Mouse (Mus musculus): ENCODE results near the gene Ifit2. TPM values are rescaled to one million over a fixed set of nuclear protein-coding genes. Genes with fewer than 3 reads are reported as not detected.

Ifit2 gene
- polyA plus RNA-seq, 1 experiment from 2014 or later: 2.5 TPM

DNA sequence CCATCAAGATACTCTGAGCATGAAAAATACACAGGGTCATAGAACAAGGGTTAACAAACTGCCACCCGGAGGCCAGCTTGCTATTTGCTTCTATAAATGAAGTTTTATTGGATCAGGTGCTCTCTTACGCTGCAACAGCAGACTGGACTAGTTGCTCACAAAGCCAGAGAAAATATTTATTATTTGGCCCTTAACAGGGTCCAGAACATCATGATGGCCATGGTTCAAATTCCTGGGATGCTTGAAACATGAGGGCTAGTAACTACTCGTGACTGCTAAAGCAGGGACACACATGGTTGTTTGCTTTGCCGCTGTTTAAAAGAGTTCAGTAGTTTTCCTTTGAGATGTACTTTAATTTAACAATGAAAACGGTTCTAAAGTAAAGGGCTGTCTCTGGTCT lies 1.5 kb downstream of the Ifit2 start:
- ATAC-seq (ENCODE audit: low FRiP score, low TSS enrichment) (no peak), DNase-seq (ENCODE audit: low spot score) (no peak)
- no peaks in the 10 kb centered on the region for H3K27me3 ChIP-seq (ENCODE audit: control insufficient read depth, insufficient read depth, low read length)

DNA sequence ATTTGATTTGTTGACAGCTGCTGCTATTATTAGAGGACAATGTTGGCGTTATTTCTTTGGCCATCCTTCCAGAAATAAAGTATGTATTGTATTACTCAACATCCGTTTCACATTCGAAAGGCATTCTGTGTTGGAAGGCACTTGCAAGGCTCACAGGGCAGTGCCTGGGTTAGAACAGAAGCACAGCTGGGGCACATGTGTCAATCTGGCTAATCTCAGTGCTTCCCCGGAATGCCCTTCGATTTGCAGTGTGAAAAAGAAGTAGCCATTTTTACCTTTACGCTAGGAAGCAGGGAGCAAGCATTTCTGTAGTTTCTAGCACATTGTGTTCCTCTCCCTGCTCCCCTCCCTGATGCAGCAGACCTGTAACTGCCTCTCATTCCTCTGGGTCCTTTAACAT lies 2.5 kb downstream of the Ifit2 start:
- Histone ChIP-seq H3K9me3 (ENCODE audit: control insufficient read depth, low read length) (no peaks in the 10 kb centered on the region), H3K4me3 (ENCODE audit: low read depth, low read length) (no peak overlapping the region), H3K36me3 (ENCODE audit: control insufficient read depth, insufficient read depth, low read length) (no peaks in the 10 kb centered on the region), H3K4me1 (replicated peaks; ENCODE audit: control insufficient read depth, insufficient read depth) (no peaks in the 10 kb centered on the region), H3K27ac (replicated peaks) (peak overlapping the region; percentile 53), H3K4me2 (replicated peaks; ENCODE audit: low read depth) (no peak overlapping the region), H3K9ac (ENCODE audit: low read length) (no peak overlapping the region), H3K27me3 (ENCODE audit: control insufficient read depth, insufficient read depth, low read length) (no peaks in the 10 kb centered on the region)
- no peak for TF ChIP-seq EP300 (optimal IDR thresholded peaks at IDR 0.05)
- no peak for TF ChIP-seq CTCF (IDR thresholded peaks at IDR 0.05; ENCODE audit: low read depth)
- no peak for DNase-seq (ENCODE audit: low spot score)
- 40% methylated on average over 6 of the region's 6 CpGs for WGBS
- ATAC-seq (ENCODE audit: low FRiP score, low TSS enrichment): no peak

More for the DNA sequence above, 1.5 kb downstream of the Ifit2 start:
- H3K4me1 ChIP-seq (replicated peaks; ENCODE audit: control insufficient read depth, insufficient read depth): no peaks in the 10 kb centered on the region
- no peaks in the 10 kb centered on the region for H3K9me3 ChIP-seq (ENCODE audit: control insufficient read depth, low read length)
- TF ChIP-seq CTCF (IDR thresholded peaks at IDR 0.05; ENCODE audit: low read depth) (no peak), EP300 (optimal IDR thresholded peaks at IDR 0.05) (no peak)
- no peak overlapping the region for H3K4me2 ChIP-seq (replicated peaks; ENCODE audit: low read depth)
- H3K4me3 ChIP-seq (ENCODE audit: low read depth, low read length): 0 out of 2 replicates have a peak overlapping the region, but pooled peaks have one; percentile 1
- H3K36me3 ChIP-seq (ENCODE audit: control insufficient read depth, insufficient read depth, low read length): no peaks in the 10 kb centered on the region
- WGBS: 26% methylated on average over 5 of the region's 5 CpGs
- H3K9ac ChIP-seq (ENCODE audit: low read length): no peak overlapping the region
- 0 out of 2 replicates have a peak overlapping the region, but pooled peaks have one; percentile 1 for H3K27ac ChIP-seq (replicated peaks)

DNA sequence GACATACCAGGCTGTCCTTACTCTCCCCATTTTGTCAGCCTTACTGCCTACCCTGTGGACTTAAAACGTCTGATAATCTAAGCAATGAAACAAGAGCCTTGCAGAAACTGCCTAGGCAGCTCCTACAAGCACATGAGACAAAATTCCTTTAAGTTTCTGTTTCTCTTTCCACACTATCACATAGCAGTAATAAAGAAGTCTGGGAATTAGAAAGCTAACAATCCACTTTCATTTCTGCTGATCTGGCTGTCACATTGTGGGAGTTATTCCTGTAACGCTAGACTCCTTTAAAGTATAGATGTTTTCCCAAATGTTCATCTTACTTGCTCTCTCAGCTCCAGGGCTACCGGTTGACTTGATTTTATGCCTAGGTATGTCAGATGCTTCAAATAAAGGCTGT lies 3.0 kb downstream of the Ifit2 start:
- DNase-seq (ENCODE audit: low spot score) (no peak), ATAC-seq (ENCODE audit: low FRiP score, low TSS enrichment) (no peak)
- H3K36me3 ChIP-seq (ENCODE audit: control insufficient read depth, insufficient read depth, low read length): no peaks in the 10 kb centered on the region
- H3K4me1 ChIP-seq (replicated peaks; ENCODE audit: control insufficient read depth, insufficient read depth): no peaks in the 10 kb centered on the region
- TF ChIP-seq CTCF (IDR thresholded peaks at IDR 0.05; ENCODE audit: low read depth) (no peak), EP300 (optimal IDR thresholded peaks at IDR 0.05) (no peak)
- H3K9ac ChIP-seq (ENCODE audit: low read length): no peak overlapping the region
- no peak overlapping the region for H3K4me3 ChIP-seq (ENCODE audit: low read depth, low read length)
- no peaks in the 10 kb centered on the region for H3K27me3 ChIP-seq (ENCODE audit: control insufficient read depth, insufficient read depth, low read length)
- 39% methylated on average over 3 of the region's 3 CpGs for WGBS
- no peaks in the 10 kb centered on the region for H3K9me3 ChIP-seq (ENCODE audit: control insufficient read depth, low read length)
- peak overlapping the region; percentile 53 for H3K27ac ChIP-seq (replicated peaks)
- no peak overlapping the region for H3K4me2 ChIP-seq (replicated peaks; ENCODE audit: low read depth)

DNA sequence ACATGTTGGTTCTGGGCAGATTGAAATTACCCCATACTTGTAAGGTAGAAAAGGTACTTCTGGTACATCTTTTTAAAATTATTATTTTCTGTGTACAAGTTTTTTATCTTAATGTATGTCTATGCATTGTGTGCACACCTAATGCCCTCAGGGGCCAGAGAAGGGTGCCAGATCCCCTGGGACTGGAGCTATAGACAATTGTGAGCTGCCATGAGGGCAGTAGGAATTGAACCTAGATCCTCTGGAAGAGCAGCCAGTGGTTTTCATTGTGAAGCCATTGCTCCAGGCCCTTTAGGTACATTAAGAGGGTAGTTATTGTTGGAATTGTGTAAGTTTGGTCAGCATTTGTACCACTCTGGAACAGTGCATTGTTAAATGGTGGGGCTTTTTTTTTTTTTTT lies 3.6 kb downstream of the Ifit2 start:
- H3K9ac ChIP-seq (ENCODE audit: low read length): no peak overlapping the region
- H3K27ac ChIP-seq (replicated peaks): no peak overlapping the region
- H3K27me3 ChIP-seq (ENCODE audit: control insufficient read depth, insufficient read depth, low read length): no peaks in the 10 kb centered on the region
- H3K9me3 ChIP-seq (ENCODE audit: control insufficient read depth, low read length): no peaks in the 10 kb centered on the region
- no peak overlapping the region for H3K4me3 ChIP-seq (ENCODE audit: low read depth, low read length)
- no peaks in the 10 kb centered on the region for H3K36me3 ChIP-seq (ENCODE audit: control insufficient read depth, insufficient read depth, low read length)
- ATAC-seq (ENCODE audit: low FRiP score, low TSS enrichment): no peak
- H3K4me1 ChIP-seq (replicated peaks; ENCODE audit: control insufficient read depth, insufficient read depth): no peaks in the 10 kb centered on the region
- TF ChIP-seq EP300 (optimal IDR thresholded peaks at IDR 0.05): no peak
- TF ChIP-seq CTCF (IDR thresholded peaks at IDR 0.05; ENCODE audit: low read depth): no peak
- no peak for DNase-seq (ENCODE audit: low spot score)
- H3K4me2 ChIP-seq (replicated peaks; ENCODE audit: low read depth): no peak overlapping the region

DNA sequence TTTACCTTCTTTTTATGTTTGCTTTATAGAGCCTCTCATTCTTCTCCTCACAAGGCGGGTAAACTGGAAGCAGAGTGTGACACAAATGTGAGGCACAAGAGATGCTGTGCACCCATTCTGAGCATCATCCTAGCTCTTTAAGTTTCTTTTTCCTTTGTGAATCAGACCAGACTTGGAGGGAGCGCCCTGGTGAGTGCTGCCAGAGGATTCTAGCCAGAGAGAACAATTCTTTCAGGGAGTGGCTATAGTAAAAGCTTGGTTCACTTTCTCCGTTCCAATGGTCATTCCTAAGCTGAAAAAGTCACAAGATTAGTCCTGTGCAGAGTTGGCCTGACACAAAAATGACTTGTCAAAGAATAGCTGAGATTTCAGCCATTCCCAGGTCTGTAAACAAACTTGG lies 6.1 kb downstream of the Ifit2 start:
- H3K27ac ChIP-seq (replicated peaks): no peak overlapping the region
- H3K4me3 ChIP-seq (ENCODE audit: low read depth, low read length): no peak overlapping the region
- DNase-seq (ENCODE audit: low spot score) (no peak), ATAC-seq (ENCODE audit: low FRiP score, low TSS enrichment) (no peak)
- no peaks in the 10 kb centered on the region for H3K4me1 ChIP-seq (replicated peaks; ENCODE audit: control insufficient read depth, insufficient read depth)
- H3K9ac ChIP-seq (ENCODE audit: low read length): no peak overlapping the region
- 45% methylated on average over 3 of the region's 3 CpGs for WGBS
- TF ChIP-seq EP300 (optimal IDR thresholded peaks at IDR 0.05): no peak
- no peak for TF ChIP-seq CTCF (IDR thresholded peaks at IDR 0.05; ENCODE audit: low read depth)
- H3K36me3 ChIP-seq (ENCODE audit: control insufficient read depth, insufficient read depth, low read length): no peaks in the 10 kb centered on the region
- no peak overlapping the region for H3K4me2 ChIP-seq (replicated peaks; ENCODE audit: low read depth)
- no peaks in the 10 kb centered on the region for H3K27me3 ChIP-seq (ENCODE audit: control insufficient read depth, insufficient read depth, low read length)
- H3K9me3 ChIP-seq (ENCODE audit: control insufficient read depth, low read length): no peaks in the 10 kb centered on the region

DNA sequence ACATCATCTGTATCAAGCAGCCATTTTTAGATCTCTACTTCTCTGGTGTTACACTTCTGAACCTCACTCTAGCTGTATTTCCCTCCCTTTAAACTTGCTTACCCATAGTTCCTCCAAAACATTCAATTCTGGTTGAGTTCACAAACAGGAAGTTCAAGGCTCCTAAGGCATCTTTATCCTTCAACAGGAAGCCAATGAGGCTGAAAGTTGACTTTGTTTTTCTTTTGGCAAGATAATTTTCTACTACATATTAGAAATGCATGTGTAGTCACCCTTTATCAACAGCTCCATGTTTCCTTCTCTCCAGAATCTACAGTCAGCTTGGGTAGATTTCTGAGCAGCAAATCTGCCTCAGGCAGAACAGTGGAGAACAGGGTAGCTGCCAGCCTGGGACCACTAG lies 12.1 kb downstream of the Ifit2 start:
- no peak for TF ChIP-seq CTCF (IDR thresholded peaks at IDR 0.05; ENCODE audit: low read depth)
- no peak for TF ChIP-seq EP300 (optimal IDR thresholded peaks at IDR 0.05)
- ATAC-seq (ENCODE audit: low FRiP score, low TSS enrichment): no peak

More for the DNA sequence above, 12.1 kb downstream of the Ifit2 start:
- no peak overlapping the region for H3K4me2 ChIP-seq (replicated peaks; ENCODE audit: low read depth)
- H3K4me3 ChIP-seq (ENCODE audit: low read depth, low read length): no peak overlapping the region
- H3K9ac ChIP-seq (ENCODE audit: low read length): no peak overlapping the region
- H3K9me3 ChIP-seq (ENCODE audit: control insufficient read depth, low read length): no peaks in the 10 kb centered on the region
- no peak overlapping the region for H3K27ac ChIP-seq (replicated peaks)
- H3K36me3 ChIP-seq (ENCODE audit: control insufficient read depth, insufficient read depth, low read length): no peaks in the 10 kb centered on the region
- H3K27me3 ChIP-seq (ENCODE audit: control insufficient read depth, insufficient read depth, low read length): no peaks in the 10 kb centered on the region
- DNase-seq (ENCODE audit: low spot score): no peak
- H3K4me1 ChIP-seq (replicated peaks; ENCODE audit: control insufficient read depth, insufficient read depth): no peaks in the 10 kb centered on the region

All from stomach, postnatal 0 days (tissue).